Mouse (Mus musculus) embryonic stem cell, embryonic (primary cell): Measurements from ENCODE around the gene Dcaf12l1.
"Not testable (repeated sequence)": the region's sequence is repeated elsewhere in the genome, so short reads cannot be mapped to it uniquely, and the experiment has no call there.

Experiments
- CTCF ChIA-PET, 4 experiments: fragments of 300-600 bp in 2 of 4; fragments of 350-600 bp in 2 of 4; sonication (Branson Sonifier 250); formaldehyde crosslinking; loops; one replicate each; lab custom pipeline; 2022; ENCODE audit warnings: inconsistent platforms in 2 of 4; lab: Charles Lee
- POLR2A ChIA-PET, 4 experiments: fragments of 300-600 bp in 2 of 4; fragments of 350-600 bp in 2 of 4; sonication (Branson Sonifier 250); formaldehyde crosslinking; loops; one replicate each; lab custom pipeline; 2022; ENCODE audit warnings: antibody characterized with exemption in 4 of 4, inconsistent platforms in 1 of 4; lab: Charles Lee

Dcaf12l1 gene

DNA sequence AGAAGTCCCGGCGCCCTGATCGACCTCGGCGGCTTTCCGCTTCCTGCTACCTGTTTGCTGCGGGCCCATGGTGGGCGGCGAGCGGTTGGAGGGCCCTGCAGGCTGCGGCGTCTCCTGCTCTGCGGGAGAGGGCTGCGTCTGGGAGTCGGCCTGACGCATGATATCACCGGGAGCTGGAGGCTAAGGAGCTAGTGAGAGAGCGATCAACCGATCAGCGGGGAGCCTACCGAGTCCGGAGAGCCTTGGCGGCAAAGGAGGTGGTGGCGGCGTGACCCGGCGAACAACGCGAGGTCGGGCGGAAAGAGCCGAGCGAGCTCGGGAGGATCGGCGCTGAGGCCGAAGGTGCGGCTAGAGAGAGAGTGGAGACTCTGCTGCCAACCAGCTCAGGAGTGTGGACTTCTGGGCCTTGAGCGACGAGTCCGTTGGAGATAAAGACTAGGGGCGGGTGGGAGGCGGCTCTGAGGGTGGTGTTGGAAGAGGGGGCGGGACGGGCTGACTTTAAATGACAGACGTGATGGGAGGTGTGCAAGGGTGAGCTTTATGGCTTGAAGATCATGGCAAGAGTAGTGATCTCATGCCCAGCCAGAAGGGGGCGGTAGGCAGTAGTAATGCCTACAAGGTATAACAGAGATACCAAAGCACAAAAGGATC, at the start of gene Dcaf12l1:
Gene Dcaf12l1 (minus strand): TSS at position 437 of the 651 bp plus-strand sequence.
- ChIA-PET POLR2A (interaction anchor here in 2 of 4 experiments (0.8 kb wide), 2 partner anchors 19 to 20 kb away, joined by 3 to 5 read pairs; no protein-coding TSS in a partner anchor), CTCF (interaction anchor here in 2 of 4 experiments (0.7 kb wide), 2 partner anchors 35 to 1064 kb away, joined by 5 to 7 read pairs; no protein-coding TSS in a partner anchor)

- CTCF ChIA-PET = not testable (repeated sequence)
- POLR2A ChIA-PET = interaction anchor here in 1 of 4 experiments (1.0 kb wide), 1 partner anchor 20 kb away, joined by 3 read pairs; the partner anchor contains the start of gene Dcaf12l1
These were observed 19.4 kb upstream of the Dcaf12l1 start for GRCm38 (mm10) chrX:44809356-44809755.

DNA sequence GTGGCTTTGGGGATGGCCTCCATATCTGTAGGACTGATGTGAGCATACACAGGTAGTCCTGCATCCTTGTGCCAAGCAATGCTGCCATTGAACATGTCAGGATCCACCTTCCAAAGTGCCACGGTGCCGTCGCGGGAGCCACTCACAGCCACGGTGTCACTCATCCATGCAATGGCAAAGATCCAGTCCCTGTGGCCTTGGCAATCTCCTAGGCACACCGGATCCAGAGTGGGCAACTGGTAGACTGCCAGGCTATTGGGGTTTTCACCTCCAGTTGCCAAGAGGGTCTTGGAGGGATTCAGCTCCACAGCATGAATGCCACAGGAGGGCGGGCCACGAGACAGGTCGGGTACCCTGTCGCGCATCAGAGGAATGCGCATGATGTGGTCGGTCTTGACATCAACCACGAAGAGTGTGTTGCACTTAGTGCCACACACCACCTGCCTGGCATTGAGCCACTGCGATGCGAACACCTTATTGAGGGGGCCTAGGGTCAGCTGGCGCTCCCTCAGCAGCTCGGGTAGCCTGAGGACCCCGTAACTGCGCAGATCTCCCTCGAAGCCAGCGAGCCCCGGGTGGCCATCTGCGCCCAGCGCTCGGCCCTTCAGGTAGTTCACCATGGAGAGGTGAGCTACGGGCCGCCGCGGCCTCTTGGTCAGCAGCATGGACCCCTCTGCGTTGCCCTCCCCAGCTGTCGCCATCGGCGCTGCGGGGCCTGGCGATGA, 799 bp downstream of the Dcaf12l1 start:
- POLR2A ChIA-PET = interaction anchor here in 2 of 4 experiments (0.8 kb wide), 2 partner anchors 19 to 20 kb away, joined by 3 to 5 read pairs; no protein-coding TSS in a partner anchor
- CTCF ChIA-PET = interaction anchor here in 2 of 4 experiments (0.7 kb wide), 2 partner anchors 36 to 1065 kb away, joined by 5 to 7 read pairs; no protein-coding TSS in a partner anchor
